Mouse (Mus musculus) limb, embryonic 13.5 days (tissue): Measurements from ENCODE around the gene Carns1. TPM values are rescaled to one million over a fixed set of nuclear protein-coding genes. Genes with fewer than 3 reads are reported as not detected.
"Not testable (repeated sequence)": the region's sequence is repeated elsewhere in the genome, so short reads cannot be mapped to it uniquely, and the experiment has no call there.

Source experiments
- ATAC-seq: fragments of 200-750 bp; cut with Nextera tagmentation; 2 replicates; pipeline ENCODE4 v1.8.0; 2017; ENCODE audit warnings: low read depth, moderate number of reproducible peaks, moderate TSS enrichment; ENCODE audit not compliant: low FRiP score
- H3K27ac ChIP-seq: fragments of 300-500 bp; sonication (generic); 2 replicates; pipeline ENCODE4 v1.5.1; 2015; ENCODE audit warnings: inconsistent platforms, mild to moderate bottlenecking, moderate library complexity
- H3K27me3 ChIP-seq: fragments of 300-500 bp; sonication (generic); 2 replicates; pipeline ENCODE4 v1.6.1; 2015; ENCODE audit warnings: mild to moderate bottlenecking, inconsistent platforms
- H3K36me3 ChIP-seq: fragments of 300-500 bp; sonication (generic); 2 replicates; pipeline ENCODE4 v1.6.1; 2015; ENCODE audit warnings: inconsistent platforms, mild to moderate bottlenecking, moderate library complexity
- H3K4me1 ChIP-seq: fragments of 300-500 bp; sonication (generic); 2 replicates; pipeline ENCODE4 v1.6.1; 2015; ENCODE audit warnings: inconsistent platforms
- H3K4me2 ChIP-seq: fragments of 300-500 bp; sonication (generic); replicated peaks from 2 replicates; pipeline ENCODE4 v1.6.1; 2015; ENCODE audit warnings: inconsistent platforms, mild to moderate bottlenecking, moderate library complexity
- H3K4me3 ChIP-seq: fragments of 300-500 bp; sonication (generic); 2 replicates; pipeline ENCODE4 v1.5.1; 2015; ENCODE audit warnings: moderate library complexity, mild to moderate bottlenecking, inconsistent platforms
- H3K9ac ChIP-seq: fragments of 300-500 bp; sonication (generic); 2 replicates; pipeline ENCODE4 v1.6.1; 2015; ENCODE audit warnings: mild to moderate bottlenecking, inconsistent platforms
- H3K9me3 ChIP-seq: fragments of 300-500 bp; sonication (generic); 2 replicates; pipeline ENCODE4 v1.6.1; 2016; ENCODE audit warnings: inconsistent platforms
- WGBS: fragments of 180-500 bp; shearing (Covaris S2); methylation state at CpG from one replicate; pipeline ENCODE4 v1.1.7; 2015; 5-methylcytosine and 5-hydroxymethylcytosine counted together
- polyA plus RNA-seq: library from polyadenylated mRNA; unstranded; fragments of >200 nt; fragmentation: Nextera tagmentation; extraction: Ambion mirVana; gene quantifications from 2 replicates; pipeline ENCODE4 v1.2.1, GENCODE M21; 2015

Carns1 gene
- polyA plus RNA-seq, 1 experiment from 2014 or later: 2.5 TPM

GRCm38 (mm10) chr19:4144550-4145498, 30.5 kb downstream of the Carns1 start:
- peaks cover 1% of the 10 kb centered on the region; the same call in 1 of the 2 replicates for H3K36me3 ChIP-seq
- no peaks in the 10 kb centered on the region for H3K9me3 ChIP-seq
- no peak overlapping the region for H3K27ac ChIP-seq
- H3K9ac ChIP-seq: no peak overlapping the region
- WGBS: 76% methylated on average over 16 of the region's 16 CpGs
- ATAC-seq: no peak
- no peak overlapping the region for H3K4me3 ChIP-seq
- H3K27me3 ChIP-seq: no peaks in the 10 kb centered on the region
- H3K4me1 ChIP-seq: peaks cover 15% of the 10 kb centered on the region
- H3K4me2 ChIP-seq: no peak overlapping the region

- Histone ChIP-seq H3K4me3 (no peak within 1 kb of the TSS), H3K27me3 (no peaks in the 10 kb centered on the region), H3K4me2 (no peak within 1 kb of the TSS), H3K9me3 (no peaks in the 10 kb centered on the region), H3K4me1 (peaks cover 6% of the 10 kb centered on the region), H3K9ac (peak within 1 kb of the TSS; percentile 19; the same call in 1 of the 2 replicates), H3K27ac (no peak within 1 kb of the TSS), H3K36me3 (no peaks in the 10 kb centered on the region)
- ATAC-seq: no peak
- WGBS: 89% methylated on average over 7 of the region's 7 CpGs
Observed at GRCm38 (mm10) chr19:4143759-4144268, 31.5 kb downstream of the Carns1 start, which contains the start of gene Cabp4. Cabp4 (minus strand) TSS chr19:4144033.

DNA sequence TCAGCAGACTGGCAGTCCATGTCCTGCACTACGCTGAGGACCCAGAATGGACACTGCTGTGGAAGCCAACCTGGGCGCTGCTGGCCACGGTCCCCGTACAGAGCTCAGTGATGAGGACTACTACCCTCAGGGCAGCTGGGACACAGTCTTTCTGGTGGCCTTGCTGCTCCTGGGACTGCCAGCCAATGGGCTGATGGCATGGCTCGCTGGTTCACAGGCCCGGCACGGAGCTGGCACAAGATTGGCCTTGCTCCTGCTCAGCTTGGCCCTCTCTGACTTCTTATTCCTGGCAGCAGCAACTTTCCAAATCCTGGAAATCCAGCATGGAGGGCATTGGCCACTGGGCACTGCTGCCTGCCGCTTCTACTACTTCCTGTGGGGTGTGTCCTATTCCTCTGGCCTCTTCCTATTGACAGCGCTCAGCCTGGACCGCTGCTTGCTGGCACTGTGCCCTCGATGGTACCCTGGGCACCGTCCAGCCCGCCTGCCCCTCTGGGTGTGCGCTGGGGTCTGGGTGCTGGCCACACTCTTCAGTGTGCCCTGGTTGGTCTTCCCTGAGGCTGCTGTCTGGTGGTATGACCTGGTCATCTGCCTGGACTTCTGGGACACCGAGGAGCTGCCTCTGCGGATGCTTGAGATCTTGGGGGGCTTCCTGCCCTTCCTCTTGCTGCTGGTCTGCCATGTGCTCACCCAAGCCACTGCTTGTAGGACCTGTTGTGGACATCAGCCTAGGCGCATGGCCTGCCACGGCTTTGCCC, 32.7 kb downstream of the Carns1 start:
- H3K36me3 ChIP-seq: no peaks in the 10 kb centered on the region
- no peak overlapping the region for H3K27ac ChIP-seq
- ATAC-seq: no peak
- no peaks in the 10 kb centered on the region for H3K9me3 ChIP-seq
- H3K4me2 ChIP-seq: no peak overlapping the region
- WGBS: 95% methylated on average over 18 of the region's 18 CpGs
- no peaks in the 10 kb centered on the region for H3K27me3 ChIP-seq
- peaks cover under 1% of the 10 kb centered on the region; the same call in 1 of the 2 replicates for H3K4me1 ChIP-seq
- H3K4me3 ChIP-seq: no peak overlapping the region
- 0 out of 2 replicates have a peak overlapping the region, but pooled peaks have one; percentile 25 for H3K9ac ChIP-seq

GRCm38 (mm10) chr19:4140147-4140546, 35.1 kb downstream of the Carns1 start:
- Histone ChIP-seq H3K9ac (no peak overlapping the region), H3K36me3 (no peaks in the 10 kb centered on the region), H3K4me2 (no peak overlapping the region), H3K9me3 (no peaks in the 10 kb centered on the region), H3K4me3 (no peak overlapping the region), H3K4me1 (no peaks in the 10 kb centered on the region), H3K27ac (no peak overlapping the region), H3K27me3 (no peaks in the 10 kb centered on the region)
- 76% methylated on average over 6 of the region's 6 CpGs for WGBS
- no peak for ATAC-seq

DNA sequence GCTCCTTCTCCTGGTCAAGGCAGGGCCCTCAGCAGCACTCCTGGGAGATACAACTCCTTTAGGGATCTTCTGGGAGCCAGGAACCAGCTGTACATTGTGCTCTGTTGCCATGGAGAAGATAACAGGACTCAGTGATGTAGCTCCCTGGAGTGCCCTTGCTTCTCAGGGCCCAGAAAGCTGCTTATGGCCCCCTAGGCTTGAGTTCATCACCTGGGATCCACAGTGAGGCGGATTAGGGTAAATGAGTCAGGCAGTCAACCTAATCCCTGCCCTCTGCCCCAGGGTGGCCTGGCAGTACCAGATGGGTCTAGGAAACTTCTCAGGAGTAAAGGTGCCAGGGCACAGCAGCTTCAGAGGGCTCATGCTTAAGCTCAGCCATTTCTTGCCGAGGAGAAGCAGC, 35.8 kb downstream of the Carns1 start, which contains the start of gene Gpr152:
Gene Gpr152 (plus strand): TSS at position 342 of the 400 bp plus-strand sequence.
- Histone ChIP-seq H3K4me3 (no peak within 1 kb of the TSS), H3K4me1 (no peaks in the 10 kb centered on the region), H3K9me3 (no peaks in the 10 kb centered on the region), H3K27me3 (no peaks in the 10 kb centered on the region), H3K27ac (no peak within 1 kb of the TSS), H3K4me2 (no peak within 1 kb of the TSS), H3K36me3 (no peaks in the 10 kb centered on the region), H3K9ac (0 out of 2 replicates have a peak within 1 kb of the TSS, but pooled peaks have one; percentile 1)
- no peak for ATAC-seq
- WGBS: 63% methylated on average over 2 of the region's 2 CpGs

- Histone ChIP-seq H3K27ac (no peak overlapping the region), H3K27me3 (no peaks in the 10 kb centered on the region), H3K4me1 (no peaks in the 10 kb centered on the region), H3K4me3 (no peak overlapping the region), H3K9ac (no peak overlapping the region), H3K9me3 (no peaks in the 10 kb centered on the region), H3K4me2 (no peak overlapping the region), H3K36me3 (peaks cover 8% of the 10 kb centered on the region)
- ATAC-seq: no peak
- WGBS: 82% methylated on average over 5 of the region's 5 CpGs
Observed at GRCm38 (mm10) chr19:4137913-4138312, 37.4 kb downstream of the Carns1 start.

GRCm38 (mm10) chr19:4136463-4136862, 38.8 kb downstream of the Carns1 start:
- ATAC-seq: no peak
- Histone ChIP-seq H3K4me2 (no peak overlapping the region), H3K27ac (no peak overlapping the region), H3K36me3 (peaks cover 23% of the 10 kb centered on the region), H3K4me1 (no peaks in the 10 kb centered on the region), H3K9ac (no peak overlapping the region), H3K9me3 (no peaks in the 10 kb centered on the region), H3K27me3 (no peaks in the 10 kb centered on the region), H3K4me3 (no peak overlapping the region)
- 85% methylated on average over 5 of the region's 5 CpGs for WGBS

DNA sequence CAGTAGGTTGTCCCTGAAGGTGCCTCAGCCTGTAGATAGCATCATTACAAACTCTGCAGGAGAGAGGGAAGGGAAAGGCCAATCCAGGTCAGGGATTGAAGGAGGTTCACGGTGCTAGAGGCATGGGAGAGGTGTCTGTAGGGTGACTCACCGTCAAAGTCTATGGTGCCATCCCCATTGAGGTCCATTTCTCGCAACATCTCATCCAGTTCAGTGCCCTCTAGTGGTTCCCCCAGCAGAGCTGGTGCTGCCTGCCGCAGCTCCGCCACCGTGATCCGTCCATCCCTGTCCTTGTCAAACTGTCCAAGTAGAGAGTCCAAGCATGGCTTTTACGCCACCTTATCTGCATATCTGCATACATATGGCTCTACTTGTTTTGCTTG, 39.3 kb downstream of the Carns1 start:
- not testable (repeated sequence) for H3K27me3 ChIP-seq, H3K4me2 ChIP-seq, H3K4me3 ChIP-seq, H3K9ac ChIP-seq, H3K4me1 ChIP-seq, H3K9me3 ChIP-seq, H3K27ac ChIP-seq, ATAC-seq
- 19% methylated on average over 8 of the region's 8 CpGs for WGBS
- peaks cover 28% of the 10 kb centered on the region for H3K36me3 ChIP-seq

- not testable (repeated sequence) for H3K27me3 ChIP-seq, H3K4me1 ChIP-seq, H3K9ac ChIP-seq, H3K4me3 ChIP-seq, H3K9me3 ChIP-seq, H3K27ac ChIP-seq, ATAC-seq, H3K4me2 ChIP-seq
- peaks cover 31% of the 10 kb centered on the region for H3K36me3 ChIP-seq
- WGBS: 78% methylated on average over 6 of the region's 6 CpGs
Observed at GRCm38 (mm10) chr19:4135229-4135962, 39.9 kb downstream of the Carns1 start.

DNA sequence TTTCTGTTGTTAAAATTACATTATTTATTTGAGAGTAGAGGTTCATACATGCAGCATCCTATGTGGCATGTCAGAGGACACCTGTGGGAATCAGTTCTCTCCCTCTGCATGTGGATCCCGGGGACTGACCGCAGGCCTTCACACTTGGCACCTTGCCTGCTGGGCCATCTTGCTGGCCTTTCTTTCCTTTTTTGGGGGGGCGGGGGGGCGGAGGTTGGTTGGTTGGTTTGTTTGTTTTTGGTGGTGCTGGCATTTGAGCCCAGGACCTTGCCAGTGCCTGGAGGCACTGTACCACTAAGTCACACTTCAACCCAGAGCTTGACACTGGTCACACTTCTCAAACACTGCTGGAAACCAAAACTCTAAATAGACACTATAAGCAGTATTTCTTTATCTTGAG, 40.9 kb downstream of the Carns1 start:
- Histone ChIP-seq H3K27me3 (no peaks in the 10 kb centered on the region), H3K36me3 (peaks cover 41% of the 10 kb centered on the region), H3K4me3 (no peak overlapping the region), H3K9me3 (no peaks in the 10 kb centered on the region), H3K4me2 (no peak overlapping the region), H3K9ac (no peak overlapping the region), H3K4me1 (no peaks in the 10 kb centered on the region), H3K27ac (no peak overlapping the region)
- no peak for ATAC-seq
- 84% methylated on average over 4 of the region's 4 CpGs for WGBS

- Histone ChIP-seq H3K36me3 (peaks cover 62% of the 10 kb centered on the region), H3K4me1 (peaks cover 10% of the 10 kb centered on the region), H3K4me2 (no peak overlapping the region), H3K9me3 (no peaks in the 10 kb centered on the region), H3K27ac (no peak overlapping the region), H3K9ac (no peak overlapping the region), H3K27me3 (no peaks in the 10 kb centered on the region), H3K4me3 (no peak overlapping the region)
- no peak for ATAC-seq
- 81% methylated on average over 2 of the region's 2 CpGs for WGBS
Observed at GRCm38 (mm10) chr19:4131768-4132167, 43.5 kb downstream of the Carns1 start.
